Mouse (Mus musculus) E14TG2a.4 (cell line): ENCODE results near the gene Lsm7.

Experiments
- CTCF ChIP-seq: conservative IDR thresholded peaks from 2 replicates; pipeline ENCODE4 v1.5.1; 2014; ENCODE audit warnings: low read length
- NANOG ChIP-seq: IDR thresholded peaks from 2 replicates; pipeline ENCODE4 v1.6.1; 2014; ENCODE audit warnings: borderline replicate concordance, low read length, mixed read lengths
- POU5F1 ChIP-seq: IDR thresholded peaks from 2 replicates; pipeline ENCODE4 v1.6.1; 2014; ENCODE audit warnings: low read length, borderline replicate concordance

- no peak for TF ChIP-seq CTCF
- TF ChIP-seq POU5F1 = no peak
- TF ChIP-seq NANOG = no peak
Measured at GRCm38 (mm10) chr10:80804916-80805315, 50.1 kb downstream of the Lsm7 start, which contains the start of gene Amh.
